Mouse (Mus musculus) heart, adult 2 months (tissue): ENCODE results near the gene Htr1d. TPM values are rescaled to one million over a fixed set of nuclear protein-coding genes. Genes with fewer than 3 reads are reported as not detected.

ENCODE experiments used
- DNase-seq, 2 experiments: peaks; one replicate each; pipeline ENCODE4 v3.0.0; 2021
- H3K27ac ChIP-seq: fragments of 200-600 bp; 2 replicates; pipeline ENCODE4 v1.8.1; 2022
- H3K27me3 ChIP-seq: fragments of 200-500 bp; 2 replicates; pipeline ENCODE4 v1.6.1; 2012; ENCODE audit warnings: mild to moderate bottlenecking, low read length, inconsistent platforms, mixed read lengths; ENCODE audit not compliant: control insufficient read depth, insufficient read depth
- H3K36me3 ChIP-seq: fragments of 200-500 bp; 2 replicates; pipeline ENCODE4 v1.6.1; 2012; ENCODE audit warnings: low read length, inconsistent platforms; ENCODE audit not compliant: control insufficient read depth, insufficient read depth
- H3K4me1 ChIP-seq: fragments of 200-500 bp; 2 replicates; pipeline ENCODE4 v1.6.1; 2011; ENCODE audit warnings: low read length; ENCODE audit not compliant: control insufficient read depth, insufficient read depth
- H3K4me3 ChIP-seq: fragments of 200-600 bp; 2 replicates; pipeline ENCODE4 v1.8.1; 2022
- H3K79me2 ChIP-seq: fragments of 200-500 bp; replicated peaks from 2 replicates; pipeline ENCODE4 v1.6.1; 2012; ENCODE audit warnings: mild to moderate bottlenecking, inconsistent platforms, low read length, moderate library complexity, mixed read lengths; ENCODE audit not compliant: control insufficient read depth, insufficient read depth
- H3K9ac ChIP-seq: fragments of 200-500 bp; 2 replicates; pipeline ENCODE4 v1.6.1; 2012; ENCODE audit warnings: low read depth, mild to moderate bottlenecking, control low read depth, inconsistent platforms, low read length, mixed read lengths
- CTCF ChIP-seq: fragments of 200-600 bp; IDR thresholded peaks from 2 replicates; pipeline ENCODE4 v1.8.1; 2022; ENCODE audit warnings: antibody characterized with exemption, mild to moderate bottlenecking, moderate library complexity
- EP300 ChIP-seq: fragments of 200-500 bp; IDR thresholded peaks from 2 replicates; pipeline ENCODE4 v1.6.1; 2011; ENCODE audit warnings: low read depth, low read length, control low read depth; ENCODE audit not compliant: insufficient read depth
- POLR2A ChIP-seq: fragments of 200-500 bp; IDR thresholded peaks from 2 replicates; pipeline ENCODE4 v1.6.1; 2011; ENCODE audit warnings: mild to moderate bottlenecking, low read depth, low read length, control low read depth; ENCODE audit not compliant: insufficient read depth
- WGBS: fragments of 180-500 bp; shearing (Covaris S2); methylation state at CpG from one replicate; pipeline ENCODE4 v1.1.7; 2018; 5-methylcytosine and 5-hydroxymethylcytosine counted together
- intact Hi-C: fragments of 180-260 bp; cut with DNase I; formaldehyde crosslinking; loops from one replicate; pipeline ENCODE4 v1.15.1; 2025
- polyA plus RNA-seq: library from polyadenylated mRNA; depleted of rRNA; stranded (reverse); fragments of >200 nt; gene quantifications from 2 replicates; pipeline ENCODE4 v1.2.3, GENCODE M21; 2012
- total RNA-seq, 2 experiments: library from RNA; stranded (reverse); gene quantifications; 2 replicates each; pipeline ENCODE4 v1.2.3; 2021

Gene Htr1d
- total and polyA plus RNA-seq, 3 experiments = 0.04 TPM; not detected in 2

- Histone ChIP-seq H3K4me1 (no peaks in the 10 kb centered on the region), H3K27ac (no peak overlapping the region), H3K79me2 (no peaks in the 10 kb centered on the region), H3K27me3 (no peaks in the 10 kb centered on the region), H3K9ac (no peak overlapping the region), H3K36me3 (no peaks in the 10 kb centered on the region), H3K4me3 (no peak overlapping the region)
- no peak for DNase-seq
- no peak for TF ChIP-seq EP300
- no peak for TF ChIP-seq POLR2A
- TF ChIP-seq CTCF = no peak
- WGBS = 70% methylated on average over 10 of the region's 10 CpGs
- intact Hi-C loops = no loop called here
Measured at GRCm38 (mm10) chr4:136411995-136412765, 11.1 kb upstream of the Htr1d start.

- Histone ChIP-seq H3K4me1 (no peaks in the 10 kb centered on the region), H3K27me3 (no peaks in the 10 kb centered on the region), H3K36me3 (no peaks in the 10 kb centered on the region), H3K79me2 (no peaks in the 10 kb centered on the region), H3K27ac (no peak overlapping the region), H3K9ac (no peak overlapping the region), H3K4me3 (no peak overlapping the region)
- intact Hi-C loops = no loop called here
- no peak for DNase-seq
- TF ChIP-seq POLR2A = no peak
- no peak for TF ChIP-seq CTCF
- no peak for TF ChIP-seq EP300
- WGBS = 89% methylated on average over 9 of the region's 9 CpGs
Measured at GRCm38 (mm10) chr4:136415477-136415876, 7.8 kb upstream of the Htr1d start.

- no peak overlapping the region for H3K4me3 ChIP-seq
- no peak for TF ChIP-seq CTCF
- no peak for TF ChIP-seq EP300
- no peak for TF ChIP-seq POLR2A
- peaks cover under 1% of the 10 kb centered on the region; the same call in 1 of the 2 replicates for H3K27me3 ChIP-seq
- H3K79me2 ChIP-seq = no peaks in the 10 kb centered on the region
- no peak overlapping the region for H3K9ac ChIP-seq
- WGBS = 18% methylated on average over 11 of the region's 11 CpGs
- intact Hi-C loops = no loop called here
- H3K36me3 ChIP-seq = no peaks in the 10 kb centered on the region
- no peak for DNase-seq
- no peak overlapping the region for H3K27ac ChIP-seq
- H3K4me1 ChIP-seq = no peaks in the 10 kb centered on the region
Measured at GRCm38 (mm10) chr4:136418962-136419361, 4.4 kb upstream of the Htr1d start.

DNA sequence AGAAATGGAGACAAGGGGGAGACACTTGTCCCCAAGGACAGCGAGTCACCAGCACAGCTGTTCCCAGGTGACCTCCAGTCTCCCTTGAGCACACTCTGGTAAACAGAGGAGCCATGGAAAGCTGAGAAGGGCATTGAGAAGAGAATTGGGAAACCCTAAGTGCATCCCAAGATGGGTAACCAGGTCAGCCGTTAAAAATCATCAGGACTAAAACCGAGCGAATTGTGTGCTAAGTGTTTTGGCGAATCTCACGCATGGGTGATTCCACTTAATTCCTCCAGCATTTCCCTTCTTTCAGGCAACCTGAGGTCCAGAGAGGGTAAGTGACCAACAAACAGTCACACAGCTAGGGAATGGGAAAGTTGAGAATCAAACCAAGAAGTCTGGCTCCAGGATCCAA, 3.9 kb upstream of the Htr1d start:
- H3K79me2 ChIP-seq = no peaks in the 10 kb centered on the region
- H3K4me1 ChIP-seq = no peaks in the 10 kb centered on the region
- TF ChIP-seq POLR2A (no peak), EP300 (no peak)
- H3K27me3 ChIP-seq = peaks cover 5% of the 10 kb centered on the region
- intact Hi-C loops = no loop called here
- H3K36me3 ChIP-seq = no peaks in the 10 kb centered on the region
- H3K27ac ChIP-seq = no peak overlapping the region
- H3K4me3 ChIP-seq = no peak overlapping the region
- WGBS = 70% methylated on average over 6 of the region's 6 CpGs
- no peak overlapping the region for H3K9ac ChIP-seq
- DNase-seq = no peak

DNA sequence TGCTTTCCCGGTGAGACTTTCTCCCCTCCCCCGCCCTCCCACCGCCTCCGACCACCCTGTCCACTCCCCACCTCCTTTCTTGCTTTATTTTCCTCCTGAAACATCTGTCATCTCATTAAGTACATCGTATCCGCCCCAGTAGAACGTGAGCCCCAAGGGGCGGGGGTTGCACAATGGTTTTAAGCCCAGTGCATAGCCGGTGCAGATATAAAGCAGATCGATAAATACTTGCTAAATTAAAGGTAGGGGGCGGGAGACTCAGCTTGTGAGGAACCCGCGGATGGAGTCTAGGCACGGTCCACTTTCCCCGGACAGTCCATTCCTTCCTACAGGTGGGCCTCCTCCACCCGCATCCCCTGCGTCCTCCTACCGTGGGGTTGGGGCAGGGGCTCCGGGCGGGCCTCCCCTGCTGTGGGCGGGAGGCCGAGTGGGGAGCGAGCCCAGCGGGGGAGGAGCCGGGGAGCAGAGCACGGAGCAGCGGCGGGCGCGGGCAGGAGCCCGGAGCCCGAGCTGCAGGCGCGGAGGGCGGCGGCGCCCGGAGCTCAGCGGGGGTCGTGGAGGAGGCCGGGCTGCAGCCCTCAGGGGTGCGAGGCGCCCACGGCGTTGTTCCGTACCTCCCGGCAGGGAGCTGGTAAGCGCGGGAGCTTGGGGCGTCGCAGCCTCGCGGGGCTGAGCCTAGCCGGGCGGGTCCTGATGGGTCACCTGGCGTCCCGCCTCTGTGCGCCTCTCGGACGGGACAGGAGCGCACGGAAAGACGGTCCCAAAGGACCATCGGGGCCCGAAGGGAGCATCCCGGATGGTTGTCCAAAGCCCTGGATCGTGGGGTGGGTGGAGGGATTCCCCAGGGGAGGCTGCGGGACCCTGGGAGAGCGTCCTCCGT, 1.0 kb downstream of the Htr1d start:
- intact Hi-C loops = no loop called here
- Histone ChIP-seq H3K4me3 (peak overlapping the region; percentile 41), H3K79me2 (no peaks in the 10 kb centered on the region), H3K9ac (peak overlapping the region; percentile 14; the same call in 1 of the 2 replicates), H3K4me1 (no peaks in the 10 kb centered on the region), H3K36me3 (no peaks in the 10 kb centered on the region), H3K27ac (no peak overlapping the region), H3K27me3 (peaks cover 9% of the 10 kb centered on the region)
- 2% methylated on average over 70 of the region's 70 CpGs for WGBS
- DNase-seq = no peak
- TF ChIP-seq POLR2A (no peak), CTCF (no peak), EP300 (no peak)

- peak overlapping the region; percentile 41 for H3K4me3 ChIP-seq
- no peaks in the 10 kb centered on the region for H3K4me1 ChIP-seq
- peak in 1 of 2 experiments; percentile 8 for DNase-seq
- intact Hi-C loops = no loop called here
- 6% methylated on average over 15 of the region's 15 CpGs for WGBS
- TF ChIP-seq CTCF = peak; percentile 55
- TF ChIP-seq EP300 = no peak
- no peak overlapping the region for H3K27ac ChIP-seq
- H3K36me3 ChIP-seq = no peaks in the 10 kb centered on the region
- H3K9ac ChIP-seq = no peak overlapping the region
- H3K79me2 ChIP-seq = no peaks in the 10 kb centered on the region
- peaks cover 9% of the 10 kb centered on the region for H3K27me3 ChIP-seq
Measured at GRCm38 (mm10) chr4:136425000-136425288, 1.6 kb downstream of the Htr1d start.
